Mouse (Mus musculus): ENCODE measurements around the gene Pxdc1. TPM values are rescaled to one million over a fixed set of nuclear protein-coding genes. Genes with fewer than 3 reads are reported as not detected.

Pxdc1 gene
- polyA plus RNA-seq, 1 experiment from 2014 or later, result 27.8 TPM

- Histone ChIP-seq H3K9ac (ENCODE audit: low read length) (no peak overlapping the region), H3K27me3 (ENCODE audit: control insufficient read depth, insufficient read depth, low read length) (no peaks in the 10 kb centered on the region), H3K4me1 (ENCODE audit: control insufficient read depth in 2 of 2, insufficient read depth in 2 of 2, low read length in 2 of 2) (no peaks in the 10 kb centered on the region), H3K36me3 (ENCODE audit: control insufficient read depth, insufficient read depth, low read length) (no peaks in the 10 kb centered on the region), H3K4me2 (ENCODE audit: low read length) (no peak overlapping the region), H3K27ac (replicated peaks in 1 of 2; ENCODE audit: control insufficient read depth in 1 of 2, insufficient read depth in 1 of 2, low read depth in 2 of 2, low read length in 2 of 2) (no peak overlapping the region), H3K9me3 (ENCODE audit: control insufficient read depth, low read length) (no peaks in the 10 kb centered on the region), H3K4me3 (ENCODE audit: control insufficient read depth in 1 of 2, insufficient read depth in 1 of 2, low read depth in 1 of 2, low read length in 2 of 2) (no peak overlapping the region)
- ATAC-seq (ENCODE audit: insufficient number of reproducible peaks, insufficient read depth, low FRiP score, low read depth), result no peak
- 83% methylated on average over 4 of the region's 4 CpGs for WGBS
These were observed 11.8 kb upstream of the Pxdc1 start for GRCm38 (mm10) chr13:34665074-34665473.

GRCm38 (mm10) chr13:34663762-34664161, 10.5 kb upstream of the Pxdc1 start:
- no peak overlapping the region for H3K9ac ChIP-seq (ENCODE audit: low read length)
- H3K27me3 ChIP-seq (ENCODE audit: control insufficient read depth, insufficient read depth, low read length), result no peaks in the 10 kb centered on the region
- H3K4me2 ChIP-seq (ENCODE audit: low read length), result no peak overlapping the region
- no peaks in the 10 kb centered on the region for H3K36me3 ChIP-seq (ENCODE audit: control insufficient read depth, insufficient read depth, low read length)
- no peak overlapping the region for H3K4me3 ChIP-seq (ENCODE audit: control insufficient read depth in 1 of 2, insufficient read depth in 1 of 2, low read depth in 1 of 2, low read length in 2 of 2)
- no peaks in the 10 kb centered on the region for H3K4me1 ChIP-seq (ENCODE audit: control insufficient read depth in 2 of 2, insufficient read depth in 2 of 2, low read length in 2 of 2)
- WGBS, result 75% methylated on average over 6 of the region's 6 CpGs
- H3K9me3 ChIP-seq (ENCODE audit: control insufficient read depth, low read length), result no peaks in the 10 kb centered on the region
- ATAC-seq (ENCODE audit: insufficient number of reproducible peaks, insufficient read depth, low FRiP score, low read depth), result no peak
- H3K27ac ChIP-seq (replicated peaks in 1 of 2; ENCODE audit: control insufficient read depth in 1 of 2, insufficient read depth in 1 of 2, low read depth in 2 of 2, low read length in 2 of 2), result no peak overlapping the region

- no peaks in the 10 kb centered on the region for H3K27me3 ChIP-seq (ENCODE audit: control insufficient read depth, insufficient read depth, low read length)
- 35% methylated on average over 4 of the region's 4 CpGs for WGBS
- no peaks in the 10 kb centered on the region for H3K4me1 ChIP-seq (ENCODE audit: control insufficient read depth in 2 of 2, insufficient read depth in 2 of 2, low read length in 2 of 2)
- no peaks in the 10 kb centered on the region for H3K9me3 ChIP-seq (ENCODE audit: control insufficient read depth, low read length)
- H3K4me2 ChIP-seq (ENCODE audit: low read length), result no peak overlapping the region
- H3K27ac ChIP-seq (replicated peaks in 1 of 2; ENCODE audit: control insufficient read depth in 1 of 2, insufficient read depth in 1 of 2, low read depth in 2 of 2, low read length in 2 of 2), result no peak overlapping the region
- no peak for ATAC-seq (ENCODE audit: insufficient number of reproducible peaks, insufficient read depth, low FRiP score, low read depth)
- H3K36me3 ChIP-seq (ENCODE audit: control insufficient read depth, insufficient read depth, low read length), result no peaks in the 10 kb centered on the region
- H3K4me3 ChIP-seq (ENCODE audit: control insufficient read depth in 1 of 2, insufficient read depth in 1 of 2, low read depth in 1 of 2, low read length in 2 of 2), result no peak overlapping the region
- H3K9ac ChIP-seq (ENCODE audit: low read length), result no peak overlapping the region
These were observed 6.2 kb upstream of the Pxdc1 start for GRCm38 (mm10) chr13:34659507-34659906.

GRCm38 (mm10) chr13:34656351-34656750, 3.1 kb upstream of the Pxdc1 start:
- Histone ChIP-seq H3K9ac (ENCODE audit: low read length) (no peak overlapping the region), H3K4me2 (ENCODE audit: low read length) (no peak overlapping the region), H3K27me3 (ENCODE audit: control insufficient read depth, insufficient read depth, low read length) (no peaks in the 10 kb centered on the region), H3K36me3 (ENCODE audit: control insufficient read depth, insufficient read depth, low read length) (no peaks in the 10 kb centered on the region), H3K27ac (replicated peaks in 1 of 2; ENCODE audit: control insufficient read depth in 1 of 2, insufficient read depth in 1 of 2, low read depth in 2 of 2, low read length in 2 of 2) (no peak overlapping the region), H3K9me3 (ENCODE audit: control insufficient read depth, low read length) (no peaks in the 10 kb centered on the region), H3K4me3 (ENCODE audit: control insufficient read depth in 1 of 2, insufficient read depth in 1 of 2, low read depth in 1 of 2, low read length in 2 of 2) (no peak overlapping the region), H3K4me1 (ENCODE audit: control insufficient read depth in 2 of 2, insufficient read depth in 2 of 2, low read length in 2 of 2) (peaks cover 3 to 4% of the 10 kb centered on the region in 2 experiments; a peak in 1 of 4 replicates)
- WGBS, result 66% methylated on average over 5 of the region's 5 CpGs
- no peak for ATAC-seq (ENCODE audit: insufficient number of reproducible peaks, insufficient read depth, low FRiP score, low read depth)

GRCm38 (mm10) chr13:34652353-34653241, 689 bp downstream of the Pxdc1 start:
- ATAC-seq (ENCODE audit: insufficient number of reproducible peaks, insufficient read depth, low FRiP score, low read depth), result peak; percentile 75
- peak overlapping the region; percentile 96 for H3K4me2 ChIP-seq (ENCODE audit: low read length)
- peaks cover 4 to 13% of the 10 kb centered on the region in 2 experiments; a peak in 2 of 4 replicates for H3K4me1 ChIP-seq (ENCODE audit: control insufficient read depth in 2 of 2, insufficient read depth in 2 of 2, low read length in 2 of 2)
- H3K9me3 ChIP-seq (ENCODE audit: control insufficient read depth, low read length), result no peaks in the 10 kb centered on the region
- under 1% methylated on average over 100 of the region's 105 CpGs for WGBS
- no peaks in the 10 kb centered on the region for H3K27me3 ChIP-seq (ENCODE audit: control insufficient read depth, insufficient read depth, low read length)
- H3K9ac ChIP-seq (ENCODE audit: low read length), result peak overlapping the region; percentile 87
- H3K4me3 ChIP-seq (ENCODE audit: control insufficient read depth in 1 of 2, insufficient read depth in 1 of 2, low read depth in 1 of 2, low read length in 2 of 2), result peak overlapping the region; percentile 69 to 73
- H3K36me3 ChIP-seq (ENCODE audit: control insufficient read depth, insufficient read depth, low read length), result no peaks in the 10 kb centered on the region
- peak overlapping the region; percentile 86 to 89 for H3K27ac ChIP-seq (replicated peaks in 1 of 2; ENCODE audit: control insufficient read depth in 1 of 2, insufficient read depth in 1 of 2, low read depth in 2 of 2, low read length in 2 of 2)

GRCm38 (mm10) chr13:34652016-34652352, 1.3 kb downstream of the Pxdc1 start:
- Histone ChIP-seq H3K27me3 (ENCODE audit: control insufficient read depth, insufficient read depth, low read length) (no peaks in the 10 kb centered on the region), H3K9me3 (ENCODE audit: control insufficient read depth, low read length) (no peaks in the 10 kb centered on the region), H3K4me2 (ENCODE audit: low read length) (peak overlapping the region; percentile 96), H3K9ac (ENCODE audit: low read length) (peak overlapping the region; percentile 87), H3K4me3 (ENCODE audit: control insufficient read depth in 1 of 2, insufficient read depth in 1 of 2, low read depth in 1 of 2, low read length in 2 of 2) (peak overlapping the region; percentile 69 to 73), H3K36me3 (ENCODE audit: control insufficient read depth, insufficient read depth, low read length) (no peaks in the 10 kb centered on the region), H3K27ac (replicated peaks in 1 of 2; ENCODE audit: control insufficient read depth in 1 of 2, insufficient read depth in 1 of 2, low read depth in 2 of 2, low read length in 2 of 2) (peak overlapping the region; percentile 86 to 89), H3K4me1 (ENCODE audit: control insufficient read depth in 2 of 2, insufficient read depth in 2 of 2, low read length in 2 of 2) (peaks cover 4 to 13% of the 10 kb centered on the region in 2 experiments; a peak in 2 of 4 replicates)
- no peak for ATAC-seq (ENCODE audit: insufficient number of reproducible peaks, insufficient read depth, low FRiP score, low read depth)
- under 1% methylated on average over 35 of the region's 35 CpGs for WGBS

GRCm38 (mm10) chr13:34651474-34651991, 1.8 kb downstream of the Pxdc1 start:
- ATAC-seq (ENCODE audit: insufficient number of reproducible peaks, insufficient read depth, low FRiP score, low read depth), result no peak
- H3K27ac ChIP-seq (replicated peaks in 1 of 2; ENCODE audit: control insufficient read depth in 1 of 2, insufficient read depth in 1 of 2, low read depth in 2 of 2, low read length in 2 of 2), result peak overlapping the region; percentile 71 to 89
- H3K9ac ChIP-seq (ENCODE audit: low read length), result peak overlapping the region; percentile 87
- H3K9me3 ChIP-seq (ENCODE audit: control insufficient read depth, low read length), result no peaks in the 10 kb centered on the region
- H3K4me2 ChIP-seq (ENCODE audit: low read length), result peak overlapping the region; percentile 96
- H3K27me3 ChIP-seq (ENCODE audit: control insufficient read depth, insufficient read depth, low read length), result no peaks in the 10 kb centered on the region
- peak overlapping the region; percentile 69 to 73 for H3K4me3 ChIP-seq (ENCODE audit: control insufficient read depth in 1 of 2, insufficient read depth in 1 of 2, low read depth in 1 of 2, low read length in 2 of 2)
- H3K36me3 ChIP-seq (ENCODE audit: control insufficient read depth, insufficient read depth, low read length), result no peaks in the 10 kb centered on the region
- H3K4me1 ChIP-seq (ENCODE audit: control insufficient read depth in 2 of 2, insufficient read depth in 2 of 2, low read length in 2 of 2), result peaks cover 8 to 13% of the 10 kb centered on the region in 2 experiments; a peak in 3 of 4 replicates
- 1% methylated on average over 24 of the region's 24 CpGs for WGBS

Data from heart, embryonic 14.5 days (tissue).